Mouse (Mus musculus) stomach, postnatal 0 days (tissue): Measurements from ENCODE around the gene Cytip. TPM values are rescaled to one million over a fixed set of nuclear protein-coding genes. Genes with fewer than 3 reads are reported as not detected.

Experiments used
- ATAC-seq: fragments of 200-750 bp; cut with Nextera tagmentation; 2 replicates; pipeline ENCODE4 v1.8.0; 2017; ENCODE audit not compliant: low FRiP score, low TSS enrichment
- DNase-seq: peaks from one replicate; pipeline ENCODE4 v3.0.0-alpha.2; 2016; ENCODE audit warnings: low spot score
- H3K27ac ChIP-seq: fragments of 300-500 bp; sonication (generic); replicated peaks from 2 replicates; pipeline ENCODE4 v1.5.1; 2014; ENCODE audit warnings: mild to moderate bottlenecking, control low read depth
- H3K27me3 ChIP-seq: fragments of 300-500 bp; sonication (generic); 2 replicates; pipeline ENCODE4 v1.6.1; 2014; ENCODE audit warnings: low read length; ENCODE audit not compliant: control insufficient read depth, insufficient read depth
- H3K36me3 ChIP-seq: fragments of 300-500 bp; sonication (generic); 2 replicates; pipeline ENCODE4 v1.6.1; 2014; ENCODE audit warnings: low read length, mixed read lengths; ENCODE audit not compliant: control insufficient read depth, insufficient read depth
- H3K4me1 ChIP-seq: fragments of 300-500 bp; sonication (generic); replicated peaks from 2 replicates; pipeline ENCODE4 v1.6.1; 2014; ENCODE audit warnings: antibody characterized with exemption; ENCODE audit not compliant: control insufficient read depth, insufficient read depth
- H3K4me2 ChIP-seq: fragments of 300-500 bp; sonication (generic); replicated peaks from 2 replicates; pipeline ENCODE4 v1.6.1; 2014; ENCODE audit warnings: low read depth, mild to moderate bottlenecking, control low read depth, moderate library complexity
- H3K4me3 ChIP-seq: fragments of 300-500 bp; sonication (generic); 2 replicates; pipeline ENCODE4 v1.5.1; 2014; ENCODE audit warnings: low read depth, low read length, control low read depth
- H3K9ac ChIP-seq: fragments of 300-500 bp; sonication (generic); 2 replicates; pipeline ENCODE4 v1.6.1; 2014; ENCODE audit warnings: mild to moderate bottlenecking, low read length, control low read depth, mixed read lengths
- H3K9me3 ChIP-seq: fragments of 300-500 bp; sonication (generic); 2 replicates; pipeline ENCODE4 v1.6.1; 2016; ENCODE audit warnings: low read length; ENCODE audit not compliant: control insufficient read depth
- CTCF ChIP-seq: IDR thresholded peaks from 2 replicates; pipeline ENCODE4 v1.5.1; 2016; ENCODE audit warnings: antibody characterized with exemption, low read depth, mild to moderate bottlenecking, moderate library complexity
- EP300 ChIP-seq: optimal IDR thresholded peaks from 2 replicates; pipeline ENCODE3; 2016; ENCODE audit warnings: antibody characterized with exemption
- WGBS: fragments of 180-500 bp; shearing (Covaris S2); extraction: QIAGEN DNeasy Blood & Tissue Kit; methylation state at CpG from one replicate; pipeline ENCODE4 v1.1.7; 2014; 5-methylcytosine and 5-hydroxymethylcytosine counted together
- polyA plus RNA-seq: library from polyadenylated mRNA; unstranded; fragments of >200 nt; fragmentation: Nextera tagmentation; extraction: Ambion mirVana; gene quantifications from 2 replicates; pipeline ENCODE4 v1.2.1, GENCODE M21; 2015

Gene Cytip
- polyA plus RNA-seq, 1 experiment from 2014 or later: 0.87 TPM

- DNase-seq: no peak
- no peak overlapping the region for H3K4me3 ChIP-seq
- H3K27me3 ChIP-seq: no peaks in the 10 kb centered on the region
- no peaks in the 10 kb centered on the region for H3K4me1 ChIP-seq
- no peak overlapping the region for H3K9ac ChIP-seq
- no peak overlapping the region for H3K27ac ChIP-seq
- H3K9me3 ChIP-seq: no peaks in the 10 kb centered on the region
- TF ChIP-seq CTCF: no peak
- no peak for TF ChIP-seq EP300
- H3K36me3 ChIP-seq: no peaks in the 10 kb centered on the region
- H3K4me2 ChIP-seq: no peak overlapping the region
- ATAC-seq: no peak
- WGBS: 79% methylated on average over 6 of the region's 6 CpGs
These were observed 36.2 kb downstream of the Cytip start for GRCm38 (mm10) chr2:58159121-58159520.

GRCm38 (mm10) chr2:58158539-58158938 is 36.8 kb downstream of the Cytip start:
- Histone ChIP-seq H3K27ac (no peak overlapping the region), H3K4me2 (no peak overlapping the region), H3K36me3 (no peaks in the 10 kb centered on the region), H3K9ac (no peak overlapping the region), H3K9me3 (no peaks in the 10 kb centered on the region), H3K27me3 (no peaks in the 10 kb centered on the region), H3K4me3 (no peak overlapping the region), H3K4me1 (no peaks in the 10 kb centered on the region)
- 76% methylated on average over 5 of the region's 5 CpGs for WGBS
- ATAC-seq: no peak
- TF ChIP-seq EP300 (no peak), CTCF (no peak)
- DNase-seq: no peak

- no peaks in the 10 kb centered on the region for H3K9me3 ChIP-seq
- H3K27me3 ChIP-seq: no peaks in the 10 kb centered on the region
- no peak overlapping the region for H3K27ac ChIP-seq
- no peak for TF ChIP-seq CTCF
- TF ChIP-seq EP300: no peak
- no peaks in the 10 kb centered on the region for H3K4me1 ChIP-seq
- no peak overlapping the region for H3K4me2 ChIP-seq
- no peaks in the 10 kb centered on the region for H3K36me3 ChIP-seq
- DNase-seq (no peak), ATAC-seq (no peak)
- 69% methylated on average over 2 of the region's 2 CpGs for WGBS
- H3K9ac ChIP-seq: no peak overlapping the region
- no peak overlapping the region for H3K4me3 ChIP-seq
These were observed 37.2 kb downstream of the Cytip start for GRCm38 (mm10) chr2:58158107-58158506.

GRCm38 (mm10) chr2:58157466-58157865 is 37.9 kb downstream of the Cytip start:
- no peak overlapping the region for H3K27ac ChIP-seq
- H3K4me1 ChIP-seq: no peaks in the 10 kb centered on the region
- TF ChIP-seq CTCF (no peak), EP300 (no peak)
- H3K36me3 ChIP-seq: no peaks in the 10 kb centered on the region
- H3K4me2 ChIP-seq: no peak overlapping the region
- H3K4me3 ChIP-seq: no peak overlapping the region
- DNase-seq (no peak), ATAC-seq (no peak)
- H3K9me3 ChIP-seq: no peaks in the 10 kb centered on the region
- H3K27me3 ChIP-seq: no peaks in the 10 kb centered on the region
- H3K9ac ChIP-seq: no peak overlapping the region
- WGBS: 91% methylated on average over 5 of the region's 5 CpGs

GRCm38 (mm10) chr2:58156495-58157392 is 38.6 kb downstream of the Cytip start:
- no peak for DNase-seq
- no peaks in the 10 kb centered on the region for H3K4me1 ChIP-seq
- no peak overlapping the region for H3K4me2 ChIP-seq
- no peaks in the 10 kb centered on the region for H3K27me3 ChIP-seq
- H3K4me3 ChIP-seq: no peak overlapping the region
- WGBS: 77% methylated on average over 5 of the region's 5 CpGs
- no peak overlapping the region for H3K9ac ChIP-seq
- no peak overlapping the region for H3K27ac ChIP-seq
- TF ChIP-seq CTCF: no peak
- no peak for TF ChIP-seq EP300
- H3K36me3 ChIP-seq: no peaks in the 10 kb centered on the region
- ATAC-seq: no peak
- H3K9me3 ChIP-seq: no peaks in the 10 kb centered on the region

GRCm38 (mm10) chr2:58156108-58156415 is 39.3 kb downstream of the Cytip start:
- H3K4me3 ChIP-seq: no peak overlapping the region
- H3K36me3 ChIP-seq: no peaks in the 10 kb centered on the region
- DNase-seq (no peak), ATAC-seq (no peak)
- H3K4me2 ChIP-seq: no peak overlapping the region
- WGBS: 71% methylated on average over 5 of the region's 5 CpGs
- H3K4me1 ChIP-seq: no peaks in the 10 kb centered on the region
- no peaks in the 10 kb centered on the region for H3K27me3 ChIP-seq
- TF ChIP-seq EP300 (no peak), CTCF (no peak)
- H3K9ac ChIP-seq: no peak overlapping the region
- H3K27ac ChIP-seq: no peak overlapping the region
- H3K9me3 ChIP-seq: no peaks in the 10 kb centered on the region
